Mouse (Mus musculus): ENCODE measurements at regions not wholly inside any gene's neighbourhood (a gene's known extent, or its start where the extent isn't known, plus 50 kb on each side); places are given as distances from the start of the nearest gene placed in this dataset.

DNA sequence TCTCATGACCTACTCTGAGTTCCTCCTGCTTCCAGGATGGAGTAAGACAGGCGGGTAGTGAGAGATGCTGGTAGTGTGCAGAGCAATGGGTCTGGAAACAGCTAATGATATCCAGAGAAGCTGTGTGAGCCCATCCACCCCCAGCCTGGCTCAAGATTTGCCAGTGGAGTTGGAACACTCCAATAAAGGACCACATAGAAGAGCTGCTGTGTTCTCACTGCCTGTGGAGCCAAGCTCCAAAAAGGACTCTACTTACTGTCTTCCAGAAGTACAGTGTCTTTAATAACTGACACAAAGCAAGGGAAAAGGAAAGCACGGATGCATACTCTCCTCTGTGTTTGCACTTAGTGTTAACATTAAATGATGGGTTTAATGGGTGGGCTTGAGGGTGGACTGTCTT lies 138.0 kb upstream of the Dnajc19 start:
- DNase-seq = no peak

DNA sequence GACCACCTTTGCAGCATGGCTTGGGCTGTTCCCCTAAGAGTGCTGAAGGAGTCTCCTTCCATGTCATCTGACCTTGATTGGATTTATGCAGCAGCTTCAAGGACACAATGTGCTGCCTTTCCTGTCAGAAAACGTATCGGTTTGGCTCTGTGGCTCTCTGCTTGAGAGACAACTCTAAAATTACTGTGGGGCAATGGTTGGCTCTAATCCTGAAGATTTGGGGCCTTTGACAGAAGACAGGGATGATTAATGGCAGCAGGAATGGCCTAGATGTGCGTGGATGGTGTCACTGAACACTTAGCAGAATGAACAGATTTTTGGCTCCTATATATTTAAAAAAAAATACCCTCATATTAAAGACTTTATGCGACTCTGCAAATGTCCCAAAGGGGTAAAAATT lies 136.8 kb upstream of the Dnajc19 start:
- DNase-seq = no peak

DNA sequence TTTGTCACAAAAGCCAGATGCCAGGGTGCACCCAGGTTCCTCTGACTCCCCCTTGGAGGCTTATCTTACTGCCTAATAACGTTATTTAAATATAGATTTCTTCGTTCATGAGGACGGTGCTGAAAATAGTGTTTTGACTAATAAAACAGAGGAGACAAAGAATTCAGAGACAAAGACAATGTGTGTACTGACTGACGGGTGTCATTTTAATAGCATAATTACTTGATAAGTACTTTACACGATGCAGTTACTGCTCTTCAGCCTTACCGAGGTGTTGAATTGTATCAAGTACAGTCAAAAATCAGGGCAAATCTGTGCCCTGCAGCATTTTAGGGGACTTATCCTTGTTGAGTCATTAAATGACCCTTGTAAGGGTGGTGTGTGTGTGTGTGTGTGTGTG lies 133.1 kb upstream of the Dnajc19 start:
- no peak for DNase-seq

- no peak for DNase-seq
Measured at GRCm38 (mm10) chr3:34206454-34206853, 125.3 kb upstream of the Dnajc19 start.

DNA sequence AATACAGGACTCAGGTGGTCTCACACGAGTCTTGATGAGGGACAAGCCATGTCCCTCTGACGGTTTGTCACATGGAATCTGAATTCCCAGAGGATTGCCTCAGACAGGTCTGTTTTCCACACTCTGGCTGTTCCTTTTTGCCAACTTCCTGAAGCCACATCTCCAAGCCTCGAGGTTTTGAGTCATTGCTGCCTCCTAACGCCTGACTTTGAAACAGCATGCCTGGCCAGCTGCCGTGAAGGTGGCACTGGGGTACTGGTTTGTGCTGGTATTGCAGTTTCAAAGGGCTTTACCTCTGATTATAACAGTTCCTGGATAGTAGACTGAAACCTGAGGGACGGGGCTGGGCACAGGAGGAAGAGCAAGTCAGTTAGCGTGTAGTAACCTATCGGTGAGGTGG lies 117.1 kb upstream of the Dnajc19 start:
- peak; percentile 51 for DNase-seq

- DNase-seq = no peak
Measured at GRCm38 (mm10) chr3:34197163-34197455, 116.0 kb upstream of the Dnajc19 start.

DNA sequence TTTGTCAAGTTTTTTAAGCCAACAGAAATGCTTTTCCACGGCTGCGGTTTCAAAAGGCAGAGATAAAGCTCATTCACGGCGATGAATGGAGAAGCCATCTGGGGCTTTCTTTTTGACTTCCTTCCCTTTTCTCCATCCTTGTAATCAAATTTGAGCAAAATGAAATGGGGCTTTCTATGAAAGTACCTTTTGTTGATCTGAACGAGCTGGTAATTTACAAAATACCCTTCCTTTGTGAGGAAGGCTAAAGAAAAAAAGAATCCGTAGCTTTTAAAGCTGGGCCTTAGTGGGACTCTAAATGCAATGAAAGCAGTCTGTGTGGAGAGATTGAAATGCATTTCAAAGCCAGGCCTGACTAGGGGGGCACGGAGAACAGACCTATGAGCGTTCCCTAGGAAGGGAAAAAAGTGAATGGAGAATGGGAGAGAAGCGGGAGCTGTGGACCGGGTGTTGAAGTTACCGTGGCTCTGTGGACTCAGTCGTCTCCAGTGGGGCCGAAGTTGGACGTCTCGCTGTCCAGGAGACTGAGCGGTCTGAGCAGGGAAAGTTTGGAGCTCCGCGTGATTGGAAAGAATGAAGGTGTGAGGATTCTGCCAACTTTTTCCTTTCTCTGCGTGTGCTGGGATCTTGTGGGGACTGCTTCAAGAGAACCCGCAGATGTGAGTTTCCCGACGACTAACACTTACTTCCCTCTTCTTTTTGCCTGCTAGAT lies 115.5 kb upstream of the Dnajc19 start:
- no peak for DNase-seq

GRCm38 (mm10) chr3:34195729-34196450 lies 114.8 kb upstream of the Dnajc19 start:
- no peak for DNase-seq

DNA sequence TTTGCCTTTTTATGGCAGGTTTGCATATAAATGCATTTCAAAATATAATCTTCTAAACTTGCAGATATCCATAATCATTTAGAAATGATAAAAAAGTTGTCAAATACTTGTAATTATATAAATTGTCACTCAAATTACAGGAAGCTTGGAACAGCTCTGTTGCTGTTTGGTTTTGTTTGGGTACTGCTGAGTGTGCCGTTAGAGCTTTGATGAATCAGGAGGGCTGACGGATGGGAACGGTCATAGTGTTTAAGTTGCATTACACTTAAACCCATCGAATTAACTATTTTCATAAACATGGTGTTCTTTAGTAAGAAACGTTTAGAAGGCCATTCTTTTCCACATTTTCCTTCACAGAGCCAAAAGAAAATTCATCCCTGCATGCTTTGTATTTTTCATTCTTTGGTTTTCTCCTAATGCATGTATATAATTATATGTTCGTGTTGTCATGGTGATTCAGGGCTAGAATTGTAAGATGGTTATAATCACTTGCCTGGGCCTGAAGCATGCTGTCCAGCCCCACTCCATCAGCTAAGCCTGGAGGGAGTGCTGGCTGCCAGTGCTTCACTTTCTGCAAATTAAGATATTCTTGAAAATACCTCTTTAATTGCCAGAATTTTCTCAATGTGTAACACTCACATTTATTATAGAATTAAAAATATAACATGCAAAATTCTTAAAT lies 92.4 kb upstream of the Dnajc19 start:
- no peak for DNase-seq

- DNase-seq = no peak
Measured at GRCm38 (mm10) chr3:34172899-34173298, 91.8 kb upstream of the Dnajc19 start.

- no peak for DNase-seq
Measured at GRCm38 (mm10) chr3:34171893-34172292, 90.8 kb upstream of the Dnajc19 start.

DNA sequence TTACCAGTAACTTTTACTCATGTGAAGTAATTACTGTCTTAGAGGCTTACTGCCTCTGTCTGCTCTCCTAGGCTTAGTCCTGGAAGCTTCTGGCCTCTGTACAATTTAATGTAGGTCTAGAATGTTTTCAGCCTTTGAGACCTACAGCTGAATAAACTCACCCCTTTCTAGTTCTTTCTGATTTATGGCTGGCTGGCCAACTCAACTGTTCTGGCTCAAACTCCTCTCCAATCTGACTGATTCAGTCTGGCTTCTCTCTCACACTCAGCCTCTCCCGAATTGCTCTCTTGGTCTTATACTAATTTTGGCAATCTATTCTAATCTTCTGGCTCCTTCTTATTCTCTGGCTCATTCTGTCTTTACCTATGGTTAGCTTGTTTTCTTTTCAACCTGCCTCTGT lies 87.0 kb upstream of the Dnajc19 start:
- DNase-seq = no peak

DNA sequence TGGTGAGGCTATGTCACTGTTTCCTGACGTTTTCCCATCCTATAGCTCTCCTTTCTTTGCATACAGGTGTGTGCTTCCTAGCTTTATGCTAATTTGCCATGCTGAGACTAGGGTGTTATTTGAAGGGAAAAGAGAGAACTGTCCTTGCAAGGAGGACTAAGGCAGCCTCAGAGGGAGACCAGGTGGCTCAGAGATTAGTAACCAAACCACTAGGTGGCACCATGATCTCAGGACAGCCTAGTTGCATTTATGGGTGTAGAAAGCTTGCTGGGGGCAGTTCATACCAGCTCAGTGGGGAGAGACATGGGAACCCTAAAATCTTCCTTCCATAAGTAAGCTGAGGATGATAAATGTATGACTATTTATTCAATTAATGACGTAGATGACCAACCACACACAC lies 68.9 kb upstream of the Dnajc19 start:
- DNase-seq = no peak

DNA sequence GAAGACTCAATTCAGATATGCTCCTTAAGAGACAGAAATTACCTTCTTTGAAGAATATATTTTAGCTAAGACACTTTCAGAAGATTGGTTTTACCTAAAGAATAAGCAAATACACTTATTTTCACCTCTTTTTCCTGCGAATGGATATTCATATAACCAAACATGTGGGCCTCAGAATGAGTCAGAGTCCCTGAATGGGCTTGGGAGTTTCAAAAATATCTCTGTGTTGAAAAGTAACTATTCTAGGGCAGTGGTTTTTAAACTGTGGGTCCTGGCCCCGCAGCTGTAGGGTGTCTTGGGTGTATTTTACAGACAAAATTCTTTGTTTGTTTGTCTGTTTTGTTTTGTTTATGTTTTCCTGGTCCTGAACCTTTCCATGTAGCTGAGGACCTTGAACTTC lies 62.5 kb upstream of the Dnajc19 start:
- no peak for DNase-seq

DNA sequence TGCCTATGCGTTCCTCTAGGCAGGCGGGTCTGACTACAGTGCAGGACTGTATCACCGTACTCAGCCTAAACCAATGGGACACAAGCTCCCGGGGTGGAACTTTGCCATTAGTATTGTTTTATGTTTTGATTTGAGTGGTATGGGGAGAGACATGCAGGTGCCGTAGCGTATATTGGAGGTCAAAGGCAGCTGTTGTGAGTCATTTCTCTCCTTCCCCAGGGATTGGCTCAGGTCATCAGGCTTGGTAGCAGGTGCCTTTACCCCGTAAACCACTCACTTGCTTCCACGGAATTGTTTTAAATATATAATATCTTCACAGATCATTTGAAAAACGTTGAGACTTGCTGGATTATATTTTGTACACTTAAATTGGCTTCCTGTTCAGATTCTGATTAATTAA lies 58.1 kb upstream of the Dnajc19 start:
- no peak for DNase-seq

DNA sequence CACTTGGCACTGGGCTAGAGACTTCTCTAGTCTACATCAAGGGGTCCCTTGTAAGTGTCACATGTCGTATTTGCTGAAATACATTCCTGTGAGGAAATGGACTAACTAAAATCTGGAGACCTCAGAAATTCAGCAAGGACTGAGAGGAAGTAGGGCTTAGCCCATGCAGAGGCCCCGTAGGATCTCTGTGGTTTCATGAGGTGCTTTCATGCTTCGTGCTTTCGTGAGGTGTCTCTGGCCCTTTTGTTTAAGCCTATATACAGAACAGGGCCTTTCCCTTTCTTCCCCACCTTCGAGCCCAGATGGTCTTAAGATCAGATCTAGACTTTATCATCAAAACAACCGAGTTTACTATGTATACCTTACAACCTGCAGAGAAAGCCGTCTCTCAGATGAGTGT lies 56.9 kb upstream of the Dnajc19 start:
- DNase-seq = no peak

GRCm38 (mm10) chr3:34136385-34136784 lies 55.3 kb upstream of the Dnajc19 start:
- DNase-seq = no peak
